Mouse (Mus musculus): ENCODE data around the gene Fth1. TPM values are rescaled to one million over a fixed set of nuclear protein-coding genes. Genes with fewer than 3 reads are reported as not detected.

Gene Fth1
- total RNA-seq, 1 experiment from 2014 or later = 2,505 TPM

DNA sequence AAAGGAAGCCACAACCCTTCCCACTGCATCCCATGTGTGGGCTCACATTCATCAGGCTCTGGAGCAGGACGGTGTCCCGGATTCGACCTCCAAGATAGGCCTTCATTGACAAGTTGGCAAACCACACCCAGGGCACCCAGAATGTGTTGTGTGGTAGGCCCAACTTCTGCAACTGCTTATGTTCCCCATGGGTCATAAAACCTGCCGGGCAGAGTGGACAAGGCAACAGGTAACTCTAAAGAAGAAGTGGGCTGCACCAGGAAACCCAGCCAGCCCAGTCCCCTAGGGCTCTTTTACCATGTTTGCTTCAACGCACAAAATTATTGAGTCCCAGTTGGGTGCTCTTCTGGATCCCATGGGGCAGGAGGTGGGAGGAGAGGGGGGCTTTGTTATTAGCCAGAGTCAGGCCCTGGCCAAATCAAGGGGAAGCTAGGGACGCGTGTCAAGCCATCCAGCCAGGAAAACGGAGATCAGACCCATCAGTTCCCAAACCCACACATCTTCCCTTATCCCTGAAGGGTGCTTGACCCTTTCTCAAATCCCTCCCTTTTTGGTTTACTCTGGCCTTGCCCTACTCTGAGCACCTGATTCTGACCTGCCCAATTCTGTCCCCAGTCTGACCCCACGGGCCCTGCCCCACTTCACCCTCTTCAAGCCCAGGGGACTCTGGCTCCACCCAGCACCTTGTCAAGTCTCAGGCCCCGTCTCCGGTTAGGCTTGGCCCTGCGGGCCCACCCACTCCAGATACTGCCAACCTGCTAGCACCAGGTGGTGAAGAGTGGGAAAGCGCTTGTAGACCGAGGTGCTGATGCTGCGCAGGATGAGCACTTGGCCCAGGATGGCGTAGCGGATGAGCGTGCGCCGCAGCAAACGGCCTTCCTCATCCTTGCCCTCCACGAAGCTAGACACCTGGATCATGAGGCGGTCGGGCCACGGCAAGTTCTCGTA is 11.9 kb downstream of the Fth1 start:
- DNase-seq = no peak

DNA sequence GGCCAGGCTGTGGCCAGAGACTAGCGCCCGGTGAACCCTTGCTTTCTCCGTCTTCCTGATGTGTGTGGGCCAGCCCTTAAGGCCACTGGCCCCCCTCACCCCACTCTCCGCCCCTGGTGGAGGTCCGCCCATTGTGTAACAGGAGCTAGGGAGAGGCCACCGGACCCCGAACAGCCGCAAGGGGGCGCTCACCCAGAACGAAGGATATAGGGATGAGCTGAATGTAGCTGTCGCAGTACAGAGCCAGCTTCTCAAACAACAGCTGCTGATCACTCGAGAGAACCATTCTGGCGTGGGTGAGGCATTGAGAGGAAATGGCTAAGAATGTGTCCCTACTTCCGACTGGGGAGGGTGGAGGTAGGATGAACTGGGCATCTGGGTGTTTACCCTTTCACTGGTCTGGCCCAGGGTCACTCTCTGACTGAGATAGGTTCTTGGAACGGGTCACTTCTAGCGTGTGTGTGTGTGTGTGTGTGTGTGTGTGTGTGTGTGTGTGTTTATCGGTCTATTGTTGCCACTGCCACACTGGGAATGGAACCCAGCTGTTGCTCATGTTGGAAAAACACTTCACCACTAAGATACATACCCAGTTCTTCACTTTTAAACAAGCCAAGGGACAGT is 12.7 kb downstream of the Fth1 start:
- DNase-seq = peak; percentile 90

DNA sequence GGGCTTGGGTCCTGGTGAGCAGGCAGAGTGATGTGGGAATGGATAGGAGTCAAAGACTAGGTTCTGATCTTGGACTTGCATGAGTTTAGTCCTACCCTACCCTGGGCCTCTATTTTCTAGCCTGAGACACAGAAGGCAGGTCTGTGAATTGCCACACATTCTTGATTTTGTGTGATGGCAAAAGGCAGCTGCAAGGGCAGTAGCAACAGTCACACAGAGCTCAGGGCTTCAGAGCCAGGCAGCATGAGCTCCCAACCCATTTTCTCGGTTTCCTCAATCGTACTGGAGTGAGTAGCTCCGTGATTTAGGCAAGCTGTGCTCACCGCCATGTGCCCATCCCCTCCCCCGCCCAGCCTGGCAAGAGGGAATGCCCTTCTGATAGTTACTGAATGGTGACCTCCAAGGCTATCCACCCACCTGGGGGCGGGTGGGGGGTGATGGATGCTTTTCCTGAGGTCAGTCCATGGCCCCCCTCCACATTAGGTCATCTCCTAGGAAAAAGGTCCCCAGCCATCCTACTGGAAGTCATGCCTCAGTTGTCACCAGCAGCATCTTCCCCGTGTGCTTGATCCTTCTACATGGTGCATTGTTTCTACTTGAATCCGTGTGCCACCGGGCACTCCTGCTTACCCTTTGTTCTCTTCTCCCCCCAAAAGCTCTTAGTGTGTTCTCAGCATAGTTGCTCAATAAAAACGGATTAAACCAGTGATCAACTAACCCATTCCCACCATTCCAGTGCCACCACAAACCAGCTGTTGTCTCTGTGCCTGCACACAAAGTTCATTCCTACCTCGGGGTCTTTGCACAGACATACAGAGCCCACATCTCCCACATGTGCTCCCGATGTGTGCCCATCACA is 17.0 kb downstream of the Fth1 start:
- no peak for DNase-seq

DNA sequence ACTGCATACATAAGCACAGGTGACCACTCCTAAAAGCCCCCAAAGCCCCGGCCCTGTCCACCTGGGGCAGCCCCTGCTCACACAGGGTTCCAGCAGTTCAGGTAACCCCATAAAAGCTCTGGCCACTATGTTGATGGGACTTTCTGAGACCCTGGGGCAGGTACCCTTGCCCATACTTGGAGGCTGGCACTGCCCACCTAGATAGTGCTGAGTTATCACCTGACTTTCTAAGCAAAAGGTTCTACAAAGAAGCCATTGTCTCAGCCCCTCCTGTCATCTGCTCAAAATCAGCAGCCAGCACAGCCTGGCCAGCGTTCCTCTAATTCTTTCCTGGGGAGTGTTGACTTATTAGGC is 17.6 kb downstream of the Fth1 start:
- DNase-seq = no peak

DNA sequence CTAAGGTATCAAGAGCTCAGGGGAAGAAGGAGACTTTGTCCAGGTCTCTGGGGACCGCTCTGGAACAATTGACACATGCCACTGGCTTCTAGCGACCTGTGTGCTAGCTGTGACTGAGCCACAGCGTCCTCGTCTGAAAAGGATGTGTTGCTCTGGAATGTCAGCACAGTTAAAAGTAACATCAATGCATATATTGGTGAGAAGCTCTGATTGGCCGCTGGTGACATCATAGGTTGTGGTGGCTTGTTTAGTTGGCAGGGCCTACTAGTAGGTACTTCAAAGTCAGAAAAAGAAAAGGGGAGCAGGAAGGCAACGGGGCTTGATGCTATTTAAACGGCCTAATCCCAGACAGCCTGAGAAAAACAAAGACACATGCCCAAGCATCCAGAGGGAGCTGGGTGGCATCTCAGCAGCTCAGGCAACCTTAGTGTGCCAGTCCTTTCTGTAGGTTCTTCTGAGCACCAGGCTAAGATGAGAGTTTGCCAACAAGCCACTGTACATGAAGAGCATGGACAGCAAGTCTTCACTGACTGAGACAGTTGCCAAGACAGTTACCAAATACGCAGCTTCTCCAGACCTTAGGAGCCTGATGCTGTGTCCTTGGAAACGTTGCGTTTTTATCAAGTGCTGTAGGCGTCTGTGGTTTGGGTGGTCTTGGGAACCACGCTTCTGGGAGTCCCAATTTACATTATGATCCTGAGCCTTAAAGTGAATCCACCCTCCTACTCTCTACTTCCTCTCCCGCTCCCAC is 18.5 kb downstream of the Fth1 start:
- no peak for DNase-seq

DNA sequence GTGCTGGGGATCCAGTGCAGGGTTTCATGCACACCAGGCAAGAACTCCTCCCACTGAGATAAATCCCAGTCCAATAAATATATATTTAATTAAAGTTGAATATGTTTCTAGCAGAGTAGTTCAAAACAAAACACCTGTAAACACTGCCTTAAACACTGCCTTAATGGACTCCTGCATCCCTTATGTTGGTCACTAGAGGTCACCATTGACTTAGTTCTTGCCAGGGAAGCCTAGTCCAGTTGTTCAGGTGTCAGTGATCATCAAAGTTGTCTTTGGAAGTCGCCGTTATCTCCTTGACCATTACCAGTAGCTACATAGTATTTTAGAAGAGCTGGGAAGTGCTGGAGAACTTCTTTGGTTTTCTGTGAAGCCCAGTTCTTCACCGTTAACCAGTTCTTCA is 19.9 kb downstream of the Fth1 start:
- DNase-seq = no peak

DNA sequence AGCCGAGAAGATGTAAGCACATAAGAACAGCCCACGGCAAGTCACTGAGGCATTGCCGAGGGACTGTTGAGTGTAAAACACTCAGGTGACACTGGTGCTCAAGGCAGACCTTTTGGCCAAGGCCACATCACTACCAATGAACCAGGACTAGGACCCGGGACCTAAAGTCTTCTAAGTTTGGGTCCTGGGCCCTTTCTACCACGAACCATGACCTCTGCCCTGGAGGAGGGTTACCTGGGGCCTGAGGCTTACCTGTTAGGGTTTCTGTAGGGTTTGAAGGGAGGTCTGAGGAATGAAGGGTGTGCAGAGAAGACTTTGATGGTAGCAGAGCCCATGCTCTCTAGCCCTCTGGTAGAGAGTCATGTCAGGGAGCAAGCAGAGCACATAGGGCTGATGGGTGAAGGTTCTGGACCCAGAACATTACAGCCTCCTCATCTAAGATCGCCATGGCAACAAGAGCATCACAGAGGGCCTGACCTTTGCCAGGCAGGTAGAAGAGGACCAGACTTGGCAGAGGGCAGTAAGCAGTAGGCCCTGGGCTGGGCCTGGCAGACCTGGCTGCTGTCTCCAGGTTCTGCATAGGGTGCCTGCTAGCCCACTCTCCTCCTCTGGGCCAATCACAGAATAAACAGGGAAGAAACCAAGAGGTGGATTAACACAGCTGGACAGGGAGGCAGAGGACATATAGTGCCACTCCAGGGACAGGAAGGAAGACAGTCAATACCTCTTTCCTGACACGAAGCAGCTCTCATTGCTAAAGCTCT is 21.0 kb downstream of the Fth1 start, which contains the start of the genes Best1 and Rab3il1:
Gene Best1 (minus strand): TSS at position 428 of the 764 bp plus-strand sequence.
Gene Rab3il1 (plus strand): TSS at position 464 of the 764 bp plus-strand sequence.
- no peak for DNase-seq

DNA sequence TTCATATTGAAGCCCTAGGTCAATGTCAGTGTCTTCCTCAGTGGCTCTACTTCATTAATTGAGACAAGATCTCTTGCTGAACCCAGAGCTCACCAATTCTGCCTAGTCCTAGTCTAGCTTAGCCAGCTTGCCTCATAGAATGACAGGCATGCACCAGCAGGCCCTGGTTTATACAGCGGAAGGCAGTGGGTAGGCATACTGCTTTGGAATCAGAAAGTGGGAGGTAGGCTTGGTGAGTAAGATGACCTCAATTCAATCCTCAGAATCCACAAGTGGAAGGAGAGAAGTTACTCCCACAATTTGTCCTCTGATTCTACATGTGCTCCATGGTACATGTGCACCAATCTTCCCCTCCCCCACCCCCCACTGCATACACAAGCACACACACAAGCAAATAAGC is 23.3 kb downstream of the Fth1 start:
- DNase-seq = no peak

DNA sequence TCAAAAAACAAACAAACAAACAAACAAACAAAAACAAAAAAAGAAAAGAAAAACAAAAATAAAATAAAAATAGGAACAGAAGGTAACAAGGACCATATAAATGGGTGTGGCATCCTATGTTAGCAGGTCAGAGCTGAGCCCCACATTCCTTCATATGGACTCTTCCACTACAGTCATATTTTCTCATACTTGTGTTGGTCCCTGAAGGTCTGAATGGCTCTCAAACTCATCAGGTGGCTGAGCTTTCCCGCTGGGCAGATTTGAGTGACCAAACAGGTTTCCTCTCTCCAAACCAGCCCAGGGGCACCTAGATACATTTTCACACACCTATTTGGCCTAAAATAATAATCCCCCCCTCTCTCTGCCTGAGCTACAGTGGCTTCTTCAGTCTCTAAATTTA is 31.0 kb downstream of the Fth1 start:
- no peak for DNase-seq

DNA sequence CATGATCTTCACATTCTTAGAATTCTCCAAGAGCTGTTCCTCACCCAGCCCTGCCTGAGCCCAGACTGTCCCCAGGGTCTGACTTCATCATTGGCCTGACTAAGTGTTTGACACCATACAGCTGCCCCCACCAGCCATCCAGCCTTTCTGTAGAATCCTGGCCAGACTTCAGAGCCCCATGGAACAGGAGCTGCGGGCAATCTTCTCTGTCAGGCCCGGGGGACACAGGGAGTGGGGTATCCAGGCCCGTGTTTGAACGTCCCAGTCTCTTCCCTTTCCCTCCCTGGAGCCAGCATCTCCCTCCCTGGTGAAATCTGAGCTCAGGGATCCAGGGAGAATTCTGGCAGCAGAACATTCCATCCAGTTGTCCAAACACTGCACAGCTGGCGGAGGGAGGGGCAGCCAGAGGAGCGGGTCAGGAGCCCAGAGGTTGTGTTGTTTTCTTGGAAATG is 32.5 kb downstream of the Fth1 start:
- DNase-seq = no peak

DNA sequence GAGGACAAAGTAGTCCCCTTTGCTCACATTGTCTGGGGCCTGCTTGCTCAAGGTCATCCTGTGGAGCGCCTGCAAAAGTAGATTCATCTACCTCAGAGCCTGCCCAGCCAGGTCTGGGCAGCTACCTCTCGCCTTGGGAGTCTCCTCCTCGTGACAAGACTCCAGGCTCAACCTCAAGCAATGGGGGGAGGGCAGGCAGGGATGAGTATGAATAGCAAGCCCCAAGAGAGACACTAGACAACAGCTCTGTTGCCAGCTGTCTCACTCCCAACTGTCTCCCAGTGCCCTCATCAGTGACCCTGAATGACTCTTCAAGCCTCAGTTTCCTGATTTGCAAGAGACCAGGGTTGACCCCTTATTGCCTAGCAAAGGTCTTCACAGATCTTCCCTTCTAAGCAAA is 33.0 kb downstream of the Fth1 start:
- DNase-seq = no peak

DNA sequence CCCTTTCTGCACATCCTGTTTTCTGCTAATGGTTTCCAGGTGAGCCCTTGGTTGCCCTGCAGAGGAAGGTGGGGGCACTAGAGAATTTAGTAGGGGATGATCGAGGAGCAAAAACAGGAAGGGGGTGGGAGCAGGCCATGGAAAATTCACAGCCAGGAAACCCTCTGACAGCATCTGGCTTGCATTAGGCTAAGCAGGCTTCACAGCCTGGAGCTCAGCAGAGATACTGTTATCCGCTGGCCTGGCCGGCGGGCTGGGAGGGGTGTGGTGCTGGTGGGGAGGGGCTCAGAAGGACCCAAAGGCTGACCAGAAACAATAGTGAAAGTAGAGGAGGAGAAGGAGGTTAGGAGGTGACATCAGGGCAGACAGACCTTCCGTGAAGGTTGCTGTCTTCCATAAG is 33.5 kb downstream of the Fth1 start:
- no peak for DNase-seq

DNA sequence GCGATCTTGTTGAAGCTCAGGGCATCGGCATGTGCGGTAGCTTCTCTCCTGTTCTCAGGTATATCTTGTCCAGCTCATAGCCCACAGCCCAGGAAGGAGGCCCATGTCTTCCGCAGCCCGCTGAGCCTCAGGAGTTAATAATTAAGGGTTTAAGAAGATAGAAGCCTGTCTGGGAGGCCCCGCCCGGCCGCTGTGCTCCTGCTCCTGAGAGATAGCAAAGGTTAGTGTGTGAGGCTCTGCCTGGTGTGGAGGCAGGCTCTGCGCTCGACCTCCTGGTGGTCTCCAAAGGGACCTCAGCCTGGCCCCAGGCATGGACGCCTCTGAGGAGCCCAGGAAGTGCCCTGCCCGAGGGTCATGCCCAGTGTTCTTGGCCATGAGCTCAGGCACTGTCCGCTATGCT is 34.4 kb downstream of the Fth1 start:
- DNase-seq = no peak

DNA sequence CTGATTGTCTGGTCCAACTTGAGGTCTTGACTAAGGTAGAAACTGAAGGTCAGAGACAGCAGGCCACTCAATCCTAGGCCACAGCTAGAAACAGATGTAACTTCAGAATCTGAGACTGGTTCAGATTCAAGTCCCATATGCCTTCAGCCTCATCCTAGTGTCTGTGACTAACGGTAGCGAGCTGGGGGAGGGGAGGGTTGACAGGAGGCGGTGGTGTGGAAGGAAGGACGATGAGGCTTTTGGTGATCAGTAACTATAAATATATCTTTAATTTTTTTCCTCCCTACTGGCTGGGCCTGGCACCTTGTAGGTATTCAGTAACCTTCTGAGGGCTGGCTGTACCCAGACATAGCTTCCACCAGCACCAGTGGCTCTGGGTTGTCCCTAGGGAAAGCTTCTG is 35.0 kb downstream of the Fth1 start:
- DNase-seq = no peak

DNA sequence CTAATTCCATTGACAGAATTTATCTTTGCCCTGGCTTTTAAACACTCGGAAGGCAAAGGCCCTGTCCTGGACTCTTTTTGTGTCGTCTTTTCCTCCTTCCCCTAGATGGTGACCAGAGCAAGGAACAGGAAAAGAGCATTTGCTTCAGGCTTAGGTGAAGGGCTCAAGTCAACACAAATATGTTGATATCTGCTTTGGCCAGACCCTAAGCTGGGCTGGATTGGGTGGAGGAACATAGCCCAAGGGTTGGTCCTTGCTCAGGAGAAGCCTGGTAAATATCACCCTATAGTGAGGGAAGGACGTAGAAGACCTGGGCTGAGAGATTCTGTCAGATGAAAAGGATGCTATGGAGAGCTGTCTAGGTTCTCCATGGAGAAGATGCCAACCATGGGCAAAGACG is 35.8 kb downstream of the Fth1 start:
- no peak for DNase-seq

DNA sequence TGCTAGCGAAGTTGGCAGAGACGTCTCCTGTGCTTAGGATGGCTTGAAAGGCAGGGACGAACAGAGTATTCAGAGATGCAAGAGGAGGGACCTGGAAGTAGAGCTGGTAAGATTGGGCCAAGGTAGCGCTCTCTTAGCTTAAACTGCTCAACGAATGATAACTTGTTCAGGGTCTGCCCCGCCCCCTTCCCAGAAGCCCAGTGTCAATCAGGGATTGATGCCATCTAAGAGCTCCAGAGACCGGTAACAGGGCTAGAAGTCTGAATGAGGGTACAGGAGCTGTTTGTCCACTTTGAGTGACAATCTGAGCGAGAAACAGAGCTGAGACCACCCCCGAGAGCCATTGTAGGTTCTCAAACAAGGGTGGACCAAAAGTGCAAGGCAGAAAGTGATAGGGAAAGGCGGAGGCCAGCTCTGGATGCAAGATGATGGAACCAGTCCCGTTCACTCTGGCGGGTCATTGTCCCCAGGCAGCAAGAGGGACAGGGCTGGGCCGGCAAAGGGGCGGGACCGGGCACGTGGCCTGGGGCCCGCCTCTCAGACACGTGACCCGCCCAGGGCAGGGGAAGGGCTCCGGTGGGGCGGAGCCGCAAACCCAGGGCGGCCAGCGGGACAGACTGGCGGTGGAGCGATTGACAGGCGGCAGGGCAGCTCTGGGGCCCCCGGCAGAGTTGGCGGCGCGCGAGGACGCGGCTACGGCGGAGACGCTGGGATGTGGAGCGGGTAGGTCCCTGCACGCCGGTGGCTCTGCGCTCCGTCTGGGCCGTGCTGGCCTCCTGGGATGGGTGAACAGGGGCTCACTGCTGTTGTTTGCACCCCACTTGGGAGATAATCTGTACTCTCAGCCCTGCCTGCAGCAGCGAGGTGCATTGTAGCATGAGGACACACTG is 37.5 kb downstream of the Fth1 start:
- peak; percentile 95 for DNase-seq

DNA sequence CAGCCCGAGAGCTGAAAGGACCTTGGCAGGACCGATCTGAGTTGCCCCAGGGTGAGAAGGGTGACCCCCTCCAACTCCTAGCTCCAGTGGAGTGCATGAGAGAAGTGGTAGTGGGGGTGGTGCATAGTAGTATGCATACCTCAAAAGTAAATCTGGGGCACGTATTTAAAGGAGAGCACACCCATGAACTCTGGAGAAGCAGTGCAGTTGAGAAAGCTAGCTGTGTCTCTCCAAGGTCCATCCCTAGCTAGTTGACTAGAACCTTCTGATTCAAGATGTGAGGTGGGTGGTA is 38.1 kb downstream of the Fth1 start:
- no peak for DNase-seq

DNA sequence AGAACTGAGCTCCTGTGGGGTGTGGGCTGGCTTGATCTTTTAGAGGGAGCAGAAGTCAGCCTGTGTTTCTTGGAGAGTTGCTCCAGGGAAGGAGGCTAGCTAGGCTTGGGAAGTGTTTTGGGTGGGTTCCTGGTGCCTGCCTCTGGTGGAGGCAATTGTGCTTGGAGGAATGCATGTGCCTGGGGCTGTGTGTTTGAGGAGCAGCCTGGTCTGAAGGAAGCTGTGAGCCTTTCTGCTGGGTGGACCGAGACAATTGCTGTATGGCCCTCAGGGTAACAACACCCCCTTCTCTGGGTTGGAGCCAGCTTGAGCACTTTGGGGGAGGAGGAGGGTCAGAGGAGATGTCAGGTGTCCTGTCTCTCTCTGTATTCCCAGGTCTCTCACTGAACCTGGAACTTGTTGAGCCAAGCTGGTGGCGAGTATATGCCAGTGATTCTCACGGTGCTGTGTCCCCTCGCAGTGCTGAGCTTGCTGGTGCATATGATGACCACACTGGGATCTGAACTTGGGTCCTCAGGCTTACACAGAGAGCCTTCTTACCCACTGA is 38.9 kb downstream of the Fth1 start:
- DNase-seq = no peak

DNA sequence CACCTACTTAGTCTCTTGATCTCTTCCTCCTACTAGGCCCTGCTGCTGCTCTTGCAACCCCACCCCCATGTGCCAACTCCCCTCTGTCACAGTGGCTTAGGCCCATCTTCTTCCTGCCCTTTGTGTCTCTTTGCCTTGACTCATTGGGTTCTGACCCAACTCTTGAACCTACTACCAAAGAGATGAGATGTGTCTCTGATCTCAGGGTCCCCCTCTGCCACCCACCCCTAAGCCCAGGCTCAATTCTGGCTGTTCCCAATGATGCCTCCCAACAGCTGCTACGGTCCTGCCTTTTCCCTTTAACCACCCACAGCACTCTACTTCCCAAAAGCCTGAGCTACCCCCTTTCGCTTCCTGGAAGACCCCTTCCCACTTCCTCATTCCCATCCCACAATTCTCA is 41.6 kb downstream of the Fth1 start:
- no peak for DNase-seq
